Mouse (Mus musculus) myocyte (in vitro differentiated cells): Measurements from ENCODE around the gene Cd164.

Experiments
- CEBPB ChIP-seq: IDR thresholded peaks from 2 replicates; pipeline ENCODE4 v1.6.1; 2011; ENCODE audit warnings: mild to moderate bottlenecking, moderate library complexity; ENCODE audit not compliant: poor library complexity, insufficient read depth, severe bottlenecking
- E2F4 ChIP-seq: IDR thresholded peaks from one replicate; pipeline ENCODE4 v1.6.1; 2011; ENCODE audit warnings: mild to moderate bottlenecking, control low read depth, moderate library complexity; ENCODE audit not compliant: insufficient read depth
- MAX ChIP-seq: IDR thresholded peaks from one replicate; pipeline ENCODE4 v1.6.1; 2011; ENCODE audit warnings: low read depth, mild to moderate bottlenecking, control low read depth
- POLR2A ChIP-seq: IDR thresholded peaks from one replicate; pipeline ENCODE4 v1.6.1; 2011; ENCODE audit warnings: low read depth, mild to moderate bottlenecking, control low read depth, moderate library complexity; ENCODE audit not compliant: insufficient read length
- POLR2AphosphoS2 ChIP-seq: IDR thresholded peaks from one replicate; pipeline ENCODE4 v1.6.1; 2011; ENCODE audit warnings: low read depth, control low read depth; ENCODE audit not compliant: insufficient read length
- TCF12 ChIP-seq: IDR thresholded peaks from one replicate; pipeline ENCODE4 v1.6.1; 2011; ENCODE audit warnings: mild to moderate bottlenecking, control low read depth; ENCODE audit not compliant: poor library complexity, insufficient read depth, severe bottlenecking
- USF1 ChIP-seq: IDR thresholded peaks from one replicate; pipeline ENCODE4 v1.6.1; 2011; ENCODE audit warnings: low read depth, mild to moderate bottlenecking, control low read depth, moderate library complexity

DNA sequence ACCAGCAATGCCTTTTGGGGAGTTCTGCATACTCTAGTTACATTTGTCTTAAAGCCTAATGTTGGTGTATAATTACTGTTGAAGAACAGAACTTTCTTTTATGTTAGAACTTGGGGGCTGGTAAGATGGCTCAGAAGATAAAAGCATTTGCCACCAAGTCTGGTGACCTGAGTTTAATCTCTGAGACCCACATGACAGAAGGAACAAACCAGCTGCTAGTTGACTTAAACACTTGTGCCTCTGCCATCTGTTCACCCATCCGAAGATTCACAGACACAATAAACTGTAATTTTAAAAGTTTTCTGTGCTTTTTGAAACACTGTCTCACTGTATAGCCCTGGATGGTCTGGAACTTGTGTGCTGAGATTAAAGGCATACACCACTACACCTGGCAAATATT lies 6.5 kb downstream of the Cd164 start:
- no peak for TF ChIP-seq POLR2AphosphoS2
- no peak for TF ChIP-seq USF1
- TF ChIP-seq CEBPB = no peak
- TF ChIP-seq POLR2A = no peak
- peak; percentile 50 for TF ChIP-seq TCF12
- TF ChIP-seq MAX = no peak
- TF ChIP-seq E2F4 = no peak
